Mouse (Mus musculus) hindbrain, embryonic 12.5 days (tissue): Measurements from ENCODE around the gene Slc17a4. TPM values are rescaled to one million over a fixed set of nuclear protein-coding genes. Genes with fewer than 3 reads are reported as not detected.

Experiments
- ATAC-seq: fragments of 200-750 bp; cut with Nextera tagmentation; 2 replicates; pipeline ENCODE4 v1.8.0; 2017; ENCODE audit warnings: moderate TSS enrichment; ENCODE audit not compliant: low FRiP score
- H3K27ac ChIP-seq: fragments of 300-500 bp; sonication (generic); 2 replicates; pipeline ENCODE4 v1.5.1; 2016; ENCODE audit warnings: mild to moderate bottlenecking
- H3K27me3 ChIP-seq: fragments of 300-500 bp; sonication (generic); 2 replicates; pipeline ENCODE4 v1.6.1; 2016; ENCODE audit warnings: mild to moderate bottlenecking
- H3K36me3 ChIP-seq: fragments of 300-500 bp; sonication (generic); 2 replicates; pipeline ENCODE4 v1.6.1; 2016; ENCODE audit warnings: mild to moderate bottlenecking
- H3K4me1 ChIP-seq: fragments of 300-500 bp; sonication (generic); 2 replicates; pipeline ENCODE4 v1.6.1; 2016
- H3K4me2 ChIP-seq: fragments of 300-500 bp; sonication (generic); replicated peaks from 2 replicates; pipeline ENCODE4 v1.6.1; 2016; ENCODE audit warnings: mild to moderate bottlenecking
- H3K4me3 ChIP-seq: fragments of 300-500 bp; sonication (generic); 2 replicates; pipeline ENCODE4 v1.5.1; 2016; ENCODE audit warnings: mild to moderate bottlenecking
- H3K9ac ChIP-seq: fragments of 300-500 bp; sonication (generic); 2 replicates; pipeline ENCODE4 v1.6.1; 2016; ENCODE audit warnings: mild to moderate bottlenecking, moderate library complexity
- H3K9me3 ChIP-seq: fragments of 300-500 bp; sonication (generic); replicated peaks from 2 replicates; pipeline ENCODE4 v1.6.1; 2016; ENCODE audit warnings: mild to moderate bottlenecking
- WGBS: fragments of 180-500 bp; shearing (Covaris S2); methylation state at CpG from one replicate; pipeline ENCODE4 v1.1.7; 2016; 5-methylcytosine and 5-hydroxymethylcytosine counted together
- polyA plus RNA-seq: library from polyadenylated mRNA; unstranded; fragments of >200 nt; fragmentation: Nextera tagmentation; extraction: Ambion mirVana; gene quantifications from 2 replicates; pipeline ENCODE4 v1.2.1, GENCODE M21; 2016

The Slc17a4 gene
- polyA plus RNA-seq, 1 experiment from 2014 or later: 0.09 TPM

GRCm38 (mm10) chr13:23887026-23887725, 27.6 kb downstream of the Slc17a4 start:
- Histone ChIP-seq H3K27me3 (no peaks in the 10 kb centered on the region), H3K4me3 (no peak overlapping the region), H3K9me3 (no peaks in the 10 kb centered on the region), H3K27ac (no peak overlapping the region), H3K4me1 (no peaks in the 10 kb centered on the region), H3K36me3 (no peaks in the 10 kb centered on the region), H3K9ac (no peak overlapping the region), H3K4me2 (no peak overlapping the region)
- WGBS: 84% methylated on average over 3 of the region's 3 CpGs
- no peak for ATAC-seq

GRCm38 (mm10) chr13:23885540-23885939, 29.3 kb downstream of the Slc17a4 start:
- no peak for ATAC-seq
- Histone ChIP-seq H3K27me3 (no peaks in the 10 kb centered on the region), H3K36me3 (no peaks in the 10 kb centered on the region), H3K27ac (no peak overlapping the region), H3K4me3 (no peak overlapping the region), H3K9me3 (no peaks in the 10 kb centered on the region), H3K9ac (no peak overlapping the region), H3K4me2 (no peak overlapping the region), H3K4me1 (no peaks in the 10 kb centered on the region)
- WGBS: 47% methylated on average over 2 of the region's 2 CpGs

GRCm38 (mm10) chr13:23879636-23880035, 35.2 kb downstream of the Slc17a4 start:
- Histone ChIP-seq H3K36me3 (no peaks in the 10 kb centered on the region), H3K4me2 (no peak overlapping the region), H3K4me1 (no peaks in the 10 kb centered on the region), H3K27me3 (no peaks in the 10 kb centered on the region), H3K9ac (no peak overlapping the region), H3K4me3 (no peak overlapping the region), H3K9me3 (no peaks in the 10 kb centered on the region), H3K27ac (no peak overlapping the region)
- no peak for ATAC-seq
- WGBS: 92% methylated on average over 5 of the region's 5 CpGs

- ATAC-seq: no peak
- Histone ChIP-seq H3K9me3 (no peaks in the 10 kb centered on the region), H3K4me1 (no peaks in the 10 kb centered on the region), H3K36me3 (no peaks in the 10 kb centered on the region), H3K4me2 (no peak overlapping the region), H3K4me3 (no peak overlapping the region), H3K27me3 (no peaks in the 10 kb centered on the region), H3K27ac (no peak overlapping the region), H3K9ac (no peak overlapping the region)
- 79% methylated on average over 3 of the region's 3 CpGs for WGBS
Observed at GRCm38 (mm10) chr13:23879106-23879505, 35.7 kb downstream of the Slc17a4 start.

- Histone ChIP-seq H3K36me3 (no peaks in the 10 kb centered on the region), H3K4me1 (no peaks in the 10 kb centered on the region), H3K9me3 (no peaks in the 10 kb centered on the region), H3K4me2 (no peak overlapping the region), H3K9ac (no peak overlapping the region), H3K27ac (no peak overlapping the region), H3K27me3 (no peaks in the 10 kb centered on the region), H3K4me3 (no peak overlapping the region)
- ATAC-seq: no peak
- WGBS: 83% methylated on average over 5 of the region's 5 CpGs
Observed at GRCm38 (mm10) chr13:23873141-23873540, 41.7 kb downstream of the Slc17a4 start.

- H3K27me3 ChIP-seq: no peaks in the 10 kb centered on the region
- WGBS: 89% methylated on average over 3 of the region's 3 CpGs
- H3K4me3 ChIP-seq: no peak overlapping the region
- no peak for ATAC-seq
- H3K27ac ChIP-seq: no peak overlapping the region
- no peaks in the 10 kb centered on the region for H3K4me1 ChIP-seq
- H3K9me3 ChIP-seq: no peaks in the 10 kb centered on the region
- H3K9ac ChIP-seq: no peak overlapping the region
- H3K36me3 ChIP-seq: no peaks in the 10 kb centered on the region
- no peak overlapping the region for H3K4me2 ChIP-seq
Observed at GRCm38 (mm10) chr13:23869996-23870395, 44.8 kb downstream of the Slc17a4 start.

GRCm38 (mm10) chr13:23868790-23869533, 45.8 kb downstream of the Slc17a4 start:
- H3K36me3 ChIP-seq: no peaks in the 10 kb centered on the region
- no peaks in the 10 kb centered on the region for H3K27me3 ChIP-seq
- WGBS: 88% methylated on average over 8 of the region's 8 CpGs

GRCm38 (mm10) chr13:23867405-23867804, 47.4 kb downstream of the Slc17a4 start, which contains the start of gene Slc17a1:
Gene Slc17a1, plus strand, starts transcription at chr13:23867750.
- Histone ChIP-seq H3K4me3 (no peak within 1 kb of the TSS), H3K4me1 (no peaks in the 10 kb centered on the region), H3K36me3 (no peaks in the 10 kb centered on the region), H3K9ac (no peak within 1 kb of the TSS), H3K9me3 (no peaks in the 10 kb centered on the region), H3K27ac (no peak within 1 kb of the TSS), H3K27me3 (no peaks in the 10 kb centered on the region), H3K4me2 (no peak within 1 kb of the TSS)
- WGBS: 92% methylated on average over 7 of the region's 7 CpGs
- ATAC-seq: no peak

More at GRCm38 (mm10) chr13:23868790-23869533, 45.8 kb downstream of the Slc17a4 start:
- Histone ChIP-seq H3K4me1 (no peaks in the 10 kb centered on the region), H3K4me3 (no peak overlapping the region), H3K9ac (no peak overlapping the region), H3K4me2 (no peak overlapping the region), H3K9me3 (no peaks in the 10 kb centered on the region), H3K27ac (no peak overlapping the region)
- ATAC-seq: no peak

- WGBS: 92% methylated on average over 6 of the region's 6 CpGs
- Histone ChIP-seq H3K4me2 (no peak overlapping the region), H3K27me3 (no peaks in the 10 kb centered on the region), H3K4me3 (no peak overlapping the region), H3K4me1 (no peaks in the 10 kb centered on the region), H3K9me3 (no peaks in the 10 kb centered on the region), H3K27ac (no peak overlapping the region), H3K36me3 (no peaks in the 10 kb centered on the region), H3K9ac (no peak overlapping the region)
- ATAC-seq: no peak
Observed at GRCm38 (mm10) chr13:23867000-23867399, 47.8 kb downstream of the Slc17a4 start.

GRCm38 (mm10) chr13:23866086-23866710, 48.6 kb downstream of the Slc17a4 start:
- no peaks in the 10 kb centered on the region for H3K27me3 ChIP-seq
- WGBS: 82% methylated on average over 9 of the region's 9 CpGs
- ATAC-seq: no peak
- no peaks in the 10 kb centered on the region for H3K9me3 ChIP-seq
- no peak overlapping the region for H3K4me3 ChIP-seq
- H3K9ac ChIP-seq: no peak overlapping the region
- no peak overlapping the region for H3K27ac ChIP-seq
- H3K36me3 ChIP-seq: no peaks in the 10 kb centered on the region
- H3K4me1 ChIP-seq: no peaks in the 10 kb centered on the region
- no peak overlapping the region for H3K4me2 ChIP-seq

GRCm38 (mm10) chr13:23864711-23865110, 50.1 kb downstream of the Slc17a4 start:
- WGBS: 90% methylated on average over 9 of the region's 9 CpGs
- Histone ChIP-seq H3K36me3 (no peaks in the 10 kb centered on the region), H3K9me3 (no peaks in the 10 kb centered on the region), H3K4me3 (no peak overlapping the region), H3K27ac (no peak overlapping the region), H3K4me2 (no peak overlapping the region), H3K4me1 (no peaks in the 10 kb centered on the region), H3K9ac (no peak overlapping the region), H3K27me3 (no peaks in the 10 kb centered on the region)
- no peak for ATAC-seq

- Histone ChIP-seq H3K27me3 (no peaks in the 10 kb centered on the region), H3K36me3 (no peaks in the 10 kb centered on the region), H3K4me2 (no peak overlapping the region), H3K27ac (no peak overlapping the region), H3K9ac (no peak overlapping the region), H3K4me1 (no peaks in the 10 kb centered on the region), H3K4me3 (no peak overlapping the region), H3K9me3 (no peaks in the 10 kb centered on the region)
- no peak for ATAC-seq
Observed at GRCm38 (mm10) chr13:23861815-23862214, 53.0 kb downstream of the Slc17a4 start.
